Mouse (Mus musculus) testis, adult 2 months (tissue): ENCODE data around the gene Uhrf2.

Experiments used
- CTCF ChIP-seq: fragments of 200-500 bp; IDR thresholded peaks from 2 replicates; pipeline ENCODE4 v1.5.1; 2012; ENCODE audit warnings: low read depth, mild to moderate bottlenecking, inconsistent platforms, low read length, moderate library complexity; ENCODE audit not compliant: control insufficient read depth, insufficient read depth, insufficient replicate concordance
- POLR2A ChIP-seq: fragments of 200-500 bp; IDR thresholded peaks from 2 replicates; pipeline ENCODE4 v1.6.1; 2012; ENCODE audit warnings: low read depth, mild to moderate bottlenecking, inconsistent platforms, low read length, moderate library complexity; ENCODE audit not compliant: control insufficient read depth

- no peak for TF ChIP-seq CTCF
- no peak for TF ChIP-seq POLR2A
Observed at GRCm38 (mm10) chr19:30128177-30128576, 97.9 kb downstream of the Uhrf2 start.
